Mouse (Mus musculus) thymus, adult 2 months (tissue): ENCODE measurements around the gene Prkce. TPM values are rescaled to one million over a fixed set of nuclear protein-coding genes. Genes with fewer than 3 reads are reported as not detected.

Experiments
- DNase-seq: peaks from one replicate; pipeline ENCODE4 v3.0.0; 2021
- H3K27ac ChIP-seq: fragments of 200-500 bp; 2 replicates; pipeline ENCODE4 v1.5.1; 2012; ENCODE audit warnings: low read length, control low read depth; ENCODE audit not compliant: control insufficient read depth, insufficient read depth
- H3K27me3 ChIP-seq: fragments of 200-500 bp; 2 replicates; pipeline ENCODE4 v1.6.1; 2012; ENCODE audit warnings: mild to moderate bottlenecking, low read length, moderate library complexity, mixed read lengths; ENCODE audit not compliant: control insufficient read depth, insufficient read depth
- H3K36me3 ChIP-seq: fragments of 200-500 bp; 2 replicates; pipeline ENCODE4 v1.6.1; 2012; ENCODE audit warnings: mild to moderate bottlenecking, low read length, moderate library complexity; ENCODE audit not compliant: control insufficient read depth, insufficient read depth
- H3K4me1 ChIP-seq: fragments of 200-500 bp; replicated peaks from 2 replicates; pipeline ENCODE4 v1.6.1; 2012; ENCODE audit warnings: low read length; ENCODE audit not compliant: control insufficient read depth, insufficient read depth
- H3K4me3 ChIP-seq: fragments of 200-500 bp; 2 replicates; pipeline ENCODE4 v1.5.1; 2012; ENCODE audit warnings: mild to moderate bottlenecking, low read length, control low read depth, moderate library complexity; ENCODE audit not compliant: control insufficient read depth, insufficient read depth
- CTCF ChIP-seq: fragments of 200-500 bp; IDR thresholded peaks from 2 replicates; pipeline ENCODE4 v1.5.1; 2012; ENCODE audit warnings: mild to moderate bottlenecking, control low read depth, low read length, moderate library complexity, borderline replicate concordance; ENCODE audit not compliant: control insufficient read depth, poor library complexity, insufficient read depth; ENCODE audit errors: extremely low read depth
- POLR2A ChIP-seq: fragments of 200-500 bp; IDR thresholded peaks from 2 replicates; pipeline ENCODE4 v1.6.1; 2012; ENCODE audit warnings: mild to moderate bottlenecking, low read length, control low read depth, moderate library complexity; ENCODE audit not compliant: control insufficient read depth, poor library complexity, insufficient read depth; ENCODE audit errors: extremely low read depth
- WGBS: fragments of 180-500 bp; shearing (Covaris S2); methylation state at CpG from one replicate; pipeline ENCODE4 v1.1.7; 2018; 5-methylcytosine and 5-hydroxymethylcytosine counted together
- polyA plus RNA-seq: library from polyadenylated mRNA; depleted of rRNA; stranded (reverse); fragments of >200 nt; gene quantifications from 2 replicates; pipeline ENCODE4 v1.2.3, GENCODE M21; 2012

Prkce gene
- polyA plus RNA-seq, 1 experiment: 1.6 TPM

GRCm38 (mm10) chr17:86330076-86330955, 162.7 kb downstream of the Prkce start:
- Histone ChIP-seq H3K27ac (no peak overlapping the region), H3K4me3 (no peak overlapping the region), H3K4me1 (peaks cover 9% of the 10 kb centered on the region), H3K36me3 (no peaks in the 10 kb centered on the region), H3K27me3 (no peaks in the 10 kb centered on the region)
- TF ChIP-seq CTCF (no peak), POLR2A (no peak)
- no peak for DNase-seq
- WGBS: 84% methylated on average over 16 of the region's 16 CpGs

GRCm38 (mm10) chr17:86331835-86332234, 164.2 kb downstream of the Prkce start:
- 93% methylated on average over 8 of the region's 8 CpGs for WGBS

GRCm38 (mm10) chr17:86334990-86335389, 167.4 kb downstream of the Prkce start:
- H3K36me3 ChIP-seq: no peaks in the 10 kb centered on the region
- H3K27ac ChIP-seq: no peak overlapping the region
- H3K27me3 ChIP-seq: no peaks in the 10 kb centered on the region
- TF ChIP-seq CTCF: no peak
- TF ChIP-seq POLR2A: no peak
- no peak overlapping the region for H3K4me3 ChIP-seq
- DNase-seq: no peak
- H3K4me1 ChIP-seq: peaks cover 21% of the 10 kb centered on the region
- 92% methylated on average over 4 of the region's 4 CpGs for WGBS

More at GRCm38 (mm10) chr17:86331835-86332234, 164.2 kb downstream of the Prkce start:
- Histone ChIP-seq H3K27me3 (no peaks in the 10 kb centered on the region), H3K36me3 (no peaks in the 10 kb centered on the region), H3K4me3 (no peak overlapping the region), H3K27ac (no peak overlapping the region), H3K4me1 (peaks cover 9% of the 10 kb centered on the region)
- no peak for DNase-seq
- no peak for TF ChIP-seq POLR2A
- TF ChIP-seq CTCF: no peak

GRCm38 (mm10) chr17:86336652-86337073, 169.1 kb downstream of the Prkce start:
- Histone ChIP-seq H3K36me3 (no peaks in the 10 kb centered on the region), H3K27me3 (no peaks in the 10 kb centered on the region), H3K4me1 (peaks cover 21% of the 10 kb centered on the region), H3K4me3 (no peak overlapping the region), H3K27ac (peak overlapping the region; percentile 28)
- TF ChIP-seq CTCF: no peak
- no peak for TF ChIP-seq POLR2A
- DNase-seq: peak; percentile 45
- 15% methylated on average over 4 of the region's 4 CpGs for WGBS

- Histone ChIP-seq H3K4me3 (no peak overlapping the region), H3K4me1 (peaks cover 21% of the 10 kb centered on the region), H3K36me3 (no peaks in the 10 kb centered on the region), H3K27ac (peak overlapping the region; percentile 28), H3K27me3 (no peaks in the 10 kb centered on the region)
- DNase-seq: peak; percentile 40
- TF ChIP-seq POLR2A: no peak
- TF ChIP-seq CTCF: no peak
- 4% methylated on average over 3 of the region's 3 CpGs for WGBS
Observed at GRCm38 (mm10) chr17:86337076-86337475, 169.5 kb downstream of the Prkce start.

- Histone ChIP-seq H3K27me3 (no peaks in the 10 kb centered on the region), H3K4me1 (peaks cover 21% of the 10 kb centered on the region), H3K36me3 (no peaks in the 10 kb centered on the region), H3K4me3 (no peak overlapping the region), H3K27ac (no peak overlapping the region)
- WGBS: 45% methylated on average over 5 of the region's 5 CpGs
- DNase-seq: no peak
- no peak for TF ChIP-seq CTCF
- no peak for TF ChIP-seq POLR2A
Observed at GRCm38 (mm10) chr17:86338328-86338727, 170.7 kb downstream of the Prkce start.
